Mouse (Mus musculus) myocyte (in vitro differentiated cells): ENCODE measurements around the gene Scrn3.

Experiments
- MAX ChIP-seq: IDR thresholded peaks from one replicate; pipeline ENCODE4 v1.6.1; 2011; ENCODE audit warnings: low read depth, mild to moderate bottlenecking, control low read depth
- POLR2A ChIP-seq: IDR thresholded peaks from one replicate; pipeline ENCODE4 v1.6.1; 2011; ENCODE audit warnings: low read depth, mild to moderate bottlenecking, control low read depth, moderate library complexity; ENCODE audit not compliant: insufficient read length
- POLR2AphosphoS2 ChIP-seq: IDR thresholded peaks from one replicate; pipeline ENCODE4 v1.6.1; 2011; ENCODE audit warnings: low read depth, control low read depth; ENCODE audit not compliant: insufficient read length
- SRF ChIP-seq: IDR thresholded peaks from one replicate; pipeline ENCODE4 v1.6.1; 2011; ENCODE audit warnings: low read depth; ENCODE audit not compliant: control insufficient read depth, insufficient read length

DNA sequence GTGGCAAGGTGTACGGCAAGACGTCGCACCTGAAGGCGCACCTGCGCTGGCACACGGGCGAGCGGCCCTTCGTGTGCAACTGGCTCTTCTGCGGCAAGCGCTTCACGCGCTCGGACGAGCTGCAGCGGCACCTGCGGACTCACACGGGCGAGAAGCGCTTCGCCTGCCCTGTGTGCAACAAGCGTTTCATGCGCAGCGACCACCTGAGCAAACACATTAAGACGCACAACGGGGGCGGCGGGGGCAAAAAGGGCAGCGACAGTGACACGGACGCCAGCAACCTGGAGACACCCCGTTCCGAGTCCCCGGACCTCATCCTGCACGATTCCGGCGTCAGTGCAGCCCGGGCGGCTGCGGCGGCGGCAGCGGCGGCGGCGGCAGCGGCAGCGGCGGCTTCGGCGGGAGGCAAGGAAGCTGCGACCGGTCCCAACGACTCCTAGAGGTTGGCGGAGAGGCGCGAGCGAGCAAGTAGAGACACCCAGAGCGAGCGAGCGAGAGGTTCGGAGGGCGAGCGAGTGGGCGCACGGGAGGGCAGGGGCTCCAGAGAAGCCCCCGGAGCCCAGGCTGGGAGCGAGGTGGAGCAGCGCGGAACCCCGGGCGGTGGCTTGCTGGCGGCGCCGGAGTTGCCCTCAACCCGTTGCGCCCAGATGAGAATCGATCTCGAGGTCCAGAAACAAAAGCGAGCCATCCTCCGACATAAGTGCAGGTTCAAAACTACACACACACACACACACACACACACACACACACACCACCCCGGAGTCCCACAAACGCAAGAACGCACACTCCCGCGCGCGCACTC, 38.1 kb upstream of the Scrn3 start:
- TF ChIP-seq POLR2A: no peak
- no peak for TF ChIP-seq POLR2AphosphoS2
- TF ChIP-seq SRF: no peak
- TF ChIP-seq MAX: no peak
